11 mouse cellular contexts compared by ENCODE assay signal in the genomic region with DNA sequence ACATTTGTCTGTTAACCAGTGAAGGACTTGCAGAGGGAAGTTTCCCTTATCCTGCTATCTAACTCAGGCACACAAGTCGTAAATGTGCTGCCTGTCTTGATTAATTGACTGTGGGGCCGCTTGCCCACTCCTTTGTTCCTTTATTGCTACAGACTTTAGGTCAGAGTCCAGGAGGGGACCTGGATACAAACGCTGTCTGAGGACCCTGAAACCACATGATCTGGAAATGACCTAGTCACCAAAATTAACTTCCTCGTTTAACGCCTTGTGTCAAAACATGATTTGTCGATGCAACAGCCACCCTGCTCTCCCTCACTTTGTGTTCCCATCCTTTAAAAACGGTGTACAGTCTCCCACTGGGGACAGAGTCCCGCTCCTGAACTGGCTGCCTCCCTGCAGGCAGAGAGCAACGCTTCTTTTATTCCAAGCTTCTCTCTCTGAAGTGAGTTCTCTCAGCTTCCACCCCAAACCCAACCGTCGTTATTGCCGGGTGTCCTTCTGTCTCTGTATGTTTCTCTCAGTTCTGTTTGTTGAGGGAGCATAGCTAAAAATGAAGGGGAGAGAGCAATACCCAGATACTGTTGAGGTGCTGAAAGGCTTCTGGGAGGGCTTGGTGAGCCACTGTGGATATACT. TPM values are rescaled to one million over a fixed set of nuclear protein-coding genes. Genes with fewer than 3 reads are reported as not detected.
DNase-seq lines count a peak whose midpoint lies in the region; ATAC-seq and TF ChIP-seq lines count a peak whose summit lies in the region.
"Had no signal": no experiment of that assay in that cellular context is flagged by ENCODE, and none has a peak within 500 bp of the region (broad histone marks: within the 10 kb centered on the region; RNA-seq: fewer than 3 reads in every experiment).

No protein-coding gene starts in this region.

- TF ChIP-seq CTCF in small intestine, adult 2 months (IDR thresholded peaks at IDR 0.05; ENCODE audit: extremely low read depth, insufficient read length, insufficient replicate concordance, low read depth, low read length): no peak

- no peak for TF ChIP-seq POLR2A in small intestine, adult 2 months (IDR thresholded peaks at IDR 0.05; ENCODE audit: low read depth, low read length)

- intact Hi-C loops in left cerebral cortex, postnatal 10 days (cut with DNase I): no loop called here

- H3K4me1 ChIP-seq in lung, embryonic 16.5 days (replicated peaks; ENCODE audit: control insufficient read depth, insufficient read depth, low read length): peaks cover 13% of the 10 kb centered on the region
- H3K4me1 ChIP-seq in small intestine, adult 2 months (ENCODE audit: control insufficient read depth, insufficient read depth, insufficient read length, low read length): peaks cover 24% of the 10 kb centered on the region; the same call in 1 of the 2 replicates

- H3K9ac ChIP-seq in lung, embryonic 16.5 days (ENCODE audit: low read length): peak overlapping the region; percentile 24; the same call in 1 of the 2 replicates
- H3K9ac ChIP-seq: embryonic facial prominence, embryonic 15.5 days had no signal

- no peak overlapping the region for H3K27ac ChIP-seq in lung, embryonic 16.5 days (ENCODE audit: low read length)
- H3K27ac ChIP-seq in small intestine, adult 2 months (ENCODE audit: insufficient read depth, low read depth, low read length): peak overlapping the region; percentile 56
- H3K27ac ChIP-seq: embryonic facial prominence, embryonic 15.5 days had no signal

- no peak overlapping the region for H3K4me2 ChIP-seq in lung, embryonic 16.5 days (ENCODE audit: low read depth, low read length)
- H3K4me2 ChIP-seq: embryonic facial prominence, embryonic 15.5 days had no signal

- ATAC-seq in lung, embryonic 16.5 days (ENCODE audit: low read depth): no peak
- ATAC-seq in erythroblast, adult 5-6 weeks (replicated peaks; ENCODE audit: low FRiP score, poor library complexity, severe bottlenecking): peak; percentile 46

- H3K27me3 ChIP-seq in lung, embryonic 16.5 days (ENCODE audit: control insufficient read depth, insufficient read depth, low read depth, low read length): no peaks in the 10 kb centered on the region
- H3K27me3 ChIP-seq in small intestine, adult 2 months (ENCODE audit: control insufficient read depth, insufficient read depth, low read length): no peaks in the 10 kb centered on the region
- H3K27me3 ChIP-seq: embryonic facial prominence, embryonic 15.5 days had no signal

- H3K36me3 ChIP-seq in lung, embryonic 16.5 days (ENCODE audit: control insufficient read depth, insufficient read depth, low read length): peaks cover 2% of the 10 kb centered on the region; the same call in 1 of the 2 replicates
- no peaks in the 10 kb centered on the region for H3K36me3 ChIP-seq in small intestine, adult 2 months (ENCODE audit: control insufficient read depth, insufficient read depth, low read length)
- H3K36me3 ChIP-seq: embryonic facial prominence, embryonic 15.5 days had no signal

- H3K4me3 ChIP-seq in lung, embryonic 16.5 days (ENCODE audit: low read length): no peak overlapping the region
- H3K4me3 ChIP-seq in small intestine, adult 2 months (ENCODE audit: low read depth, low read length): no peak overlapping the region
- H3K4me3 ChIP-seq: embryonic facial prominence, embryonic 15.5 days; myocyte had no signal

- no peak for DNase-seq in lung, postnatal 10 days
- peak; percentile 55 for DNase-seq in liver
- no peak for DNase-seq in left cerebral cortex, adult 18-20 months (ENCODE audit: low spot score in 2 of 2)
- no peak for DNase-seq in adrenal gland, postnatal 36 days
- no peak for DNase-seq in left cerebral cortex, postnatal 10 days (ENCODE audit: extremely low spot score in 1 of 2, low spot score in 2 of 2)
- DNase-seq: adrenal gland, postnatal 25 days had no signal

- H3K9me3 ChIP-seq in lung, embryonic 16.5 days (ENCODE audit: control insufficient read depth, low read length): peaks cover 7% of the 10 kb centered on the region; the same call in 1 of the 2 replicates

- 33% methylated on average over 12 of the region's 12 CpGs for WGBS in lung, embryonic 16.5 days
- WGBS in small intestine, adult 2 months: 6% methylated on average over 12 of the region's 12 CpGs

RNA-seq across cellular contexts. Expression of a gene that starts 13.1 kb away (rescaled TPM):
- 34.8 and 35.5 TPM in 2 replicates for polyA plus RNA-seq in lung, embryonic 16.5 days (2015; fragmentation: Nextera tagmentation; extraction: Ambion mirVana)
- total RNA-seq in erythroblast, adult 5-6 weeks (2015; ENCODE audit: low replicate concordance): 25.7 and 32.3 TPM in 2 replicates
- total RNA-seq in erythroblast, adult 5-6 weeks (2017; ENCODE audit: low replicate concordance): 55.5 and 63.2 TPM in 2 replicates
- 1.8 and 2.7 TPM in 2 replicates for polyA plus RNA-seq in small intestine, adult 2 months (2012; rRNA removed)
- total RNA-seq in left cerebral cortex, adult 18-20 months (2021): 10 to 100 TPM; 32.9 to 38.7 TPM
- total RNA-seq in adrenal gland, postnatal 36 days (2021): 10 to 100 TPM; 28.9 to 44.8 TPM
- 10 to 100 TPM; 26.8 to 35.6 TPM for total RNA-seq in left cerebral cortex, postnatal 10 days (2021)
